Mouse (Mus musculus) macrophage (primary cell): ENCODE results near the gene Ntmt1. TPM values are rescaled to one million over a fixed set of nuclear protein-coding genes. Genes with fewer than 3 reads are reported as not detected.

Source experiments
- H3K27ac ChIP-seq: fragments of 350-480 bp; formaldehyde crosslinking; 2 replicates; pipeline ENCODE4 v1.9.0; 2021
- H3K36me3 ChIP-seq: fragments of 350-480 bp; formaldehyde crosslinking; 2 replicates; pipeline ENCODE4 v1.9.0; 2021; ENCODE audit errors: inconsistent target
- H3K4me3 ChIP-seq: fragments of 350-480 bp; formaldehyde crosslinking; 2 replicates; pipeline ENCODE4 v1.9.0; 2021; ENCODE audit errors: inconsistent target
- H3K79me2 ChIP-seq: fragments of 350-480 bp; formaldehyde crosslinking; 2 replicates; pipeline ENCODE4 v1.9.0; 2021; ENCODE audit errors: inconsistent target
- WGBS: methylation state at CpG from one replicate; pipeline ENCODE4 v1.1.7; 2026; ENCODE audit warnings: inconsistent platforms; ENCODE audit not compliant: missing documents; 5-methylcytosine and 5-hydroxymethylcytosine counted together
- polyA plus RNA-seq: library from polyadenylated mRNA; stranded (reverse); fragments of 250-400 nt; gene quantifications from 3 replicates; pipeline ENCODE4 v1.2.4, GENCODE M21; 2018; ENCODE audit warnings: inconsistent platforms

Ntmt1 gene
- polyA plus RNA-seq, 1 experiment from 2014 or later, result 3.4 TPM

- H3K4me3 ChIP-seq, result no peak overlapping the region
- no peaks in the 10 kb centered on the region for H3K79me2 ChIP-seq
- H3K36me3 ChIP-seq, result no peaks in the 10 kb centered on the region
- WGBS, result 70% methylated on average over 19 of the region's 20 CpGs
- no peak overlapping the region for H3K27ac ChIP-seq
Measured at GRCm38 (mm10) chr2:30852771-30853313, 45.2 kb downstream of the Ntmt1 start.

DNA sequence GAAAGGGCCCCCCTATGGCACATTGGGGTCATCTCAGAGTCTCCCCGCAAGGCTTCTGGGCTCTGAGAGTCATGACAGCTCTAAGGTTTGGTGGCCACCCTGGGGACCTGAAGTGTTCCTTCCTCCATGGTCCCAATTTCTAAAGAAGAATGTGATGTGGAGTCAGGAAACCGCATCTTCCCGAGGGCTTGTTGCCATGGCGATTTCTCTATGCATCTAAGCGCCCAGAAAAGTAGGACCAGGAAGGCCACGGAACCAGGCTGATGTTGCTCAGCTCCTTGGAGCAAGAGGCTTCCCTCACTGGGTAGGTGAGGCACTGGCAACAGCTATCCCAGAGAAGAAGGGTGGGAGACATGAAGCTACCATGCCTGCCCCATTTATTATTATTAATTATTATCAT lies 49.5 kb downstream of the Ntmt1 start:
- WGBS, result 87% methylated on average over 6 of the region's 6 CpGs
- Histone ChIP-seq H3K4me3 (no peak overlapping the region), H3K36me3 (no peaks in the 10 kb centered on the region), H3K79me2 (no peaks in the 10 kb centered on the region), H3K27ac (no peak overlapping the region)

- Histone ChIP-seq H3K79me2 (no peaks in the 10 kb centered on the region), H3K36me3 (no peaks in the 10 kb centered on the region)
- WGBS, result 78% methylated on average over 5 of the region's 5 CpGs
Measured at GRCm38 (mm10) chr2:30859782-30860181, 52.2 kb downstream of the Ntmt1 start.

DNA sequence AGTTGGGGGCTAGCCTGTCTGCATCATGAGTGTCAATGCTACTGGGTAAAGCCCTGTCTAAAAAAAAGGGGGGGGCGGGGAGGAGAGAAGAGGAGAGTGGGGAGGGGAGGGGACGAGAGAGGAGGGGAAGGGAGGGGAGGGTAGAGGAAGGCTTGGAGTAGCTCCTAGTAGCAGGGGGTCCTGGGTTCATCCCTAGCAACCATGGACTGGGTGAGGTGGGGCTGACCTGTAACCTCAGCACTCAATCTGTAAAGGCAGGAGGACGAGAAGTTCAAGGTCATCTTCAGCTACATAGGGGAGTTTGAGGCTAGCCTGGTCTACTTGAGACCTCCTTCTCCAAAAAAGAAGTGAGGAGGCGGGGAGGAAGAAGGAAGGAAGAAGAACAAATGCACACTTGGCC lies 54.5 kb downstream of the Ntmt1 start:
- no peak overlapping the region for H3K4me3 ChIP-seq

More at GRCm38 (mm10) chr2:30859782-30860181, 52.2 kb downstream of the Ntmt1 start:
- no peak overlapping the region for H3K27ac ChIP-seq
- H3K4me3 ChIP-seq, result no peak overlapping the region

GRCm38 (mm10) chr2:30863574-30863973 lies 55.9 kb downstream of the Ntmt1 start:
- Histone ChIP-seq H3K27ac (no peak overlapping the region), H3K36me3 (no peaks in the 10 kb centered on the region), H3K4me3 (no peak overlapping the region), H3K79me2 (no peaks in the 10 kb centered on the region)
- 73% methylated on average over 9 of the region's 9 CpGs for WGBS

More for the DNA sequence above, 54.5 kb downstream of the Ntmt1 start:
- no peak overlapping the region for H3K27ac ChIP-seq
- H3K36me3 ChIP-seq, result no peaks in the 10 kb centered on the region
- whole genome bisulfite sequencing, result 76% methylated on average over 3 of the region's 4 CpGs
- no peaks in the 10 kb centered on the region for H3K79me2 ChIP-seq

GRCm38 (mm10) chr2:30864968-30865381 lies 57.3 kb downstream of the Ntmt1 start:
- Histone ChIP-seq H3K27ac (no peak overlapping the region), H3K36me3 (no peaks in the 10 kb centered on the region), H3K79me2 (no peaks in the 10 kb centered on the region), H3K4me3 (no peak overlapping the region)
- 2% methylated on average over 28 of the region's 35 CpGs for WGBS

DNA sequence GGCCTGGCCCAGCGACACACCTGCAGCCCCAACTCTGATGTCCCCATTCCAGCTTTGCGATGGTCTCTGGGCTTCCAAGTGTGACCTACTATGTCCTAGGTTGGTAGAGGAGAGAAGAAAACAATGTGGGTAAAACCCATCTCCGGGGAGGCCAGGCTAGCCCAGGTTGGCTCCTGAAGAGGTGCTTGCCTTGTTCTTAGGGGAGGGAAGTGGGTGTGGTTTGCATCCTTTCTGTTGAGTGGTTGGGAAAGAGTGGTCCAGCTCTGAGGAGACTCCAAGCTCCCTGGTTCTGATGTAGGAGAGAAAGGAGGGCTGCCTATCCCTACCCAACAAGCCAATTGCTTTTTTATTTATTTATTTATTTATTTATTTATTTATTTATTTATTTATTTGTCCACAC lies 57.8 kb downstream of the Ntmt1 start:
- Histone ChIP-seq H3K27ac (no peak overlapping the region), H3K4me3 (no peak overlapping the region), H3K36me3 (no peaks in the 10 kb centered on the region), H3K79me2 (no peaks in the 10 kb centered on the region)
- WGBS, result 73% methylated on average over 3 of the region's 3 CpGs

DNA sequence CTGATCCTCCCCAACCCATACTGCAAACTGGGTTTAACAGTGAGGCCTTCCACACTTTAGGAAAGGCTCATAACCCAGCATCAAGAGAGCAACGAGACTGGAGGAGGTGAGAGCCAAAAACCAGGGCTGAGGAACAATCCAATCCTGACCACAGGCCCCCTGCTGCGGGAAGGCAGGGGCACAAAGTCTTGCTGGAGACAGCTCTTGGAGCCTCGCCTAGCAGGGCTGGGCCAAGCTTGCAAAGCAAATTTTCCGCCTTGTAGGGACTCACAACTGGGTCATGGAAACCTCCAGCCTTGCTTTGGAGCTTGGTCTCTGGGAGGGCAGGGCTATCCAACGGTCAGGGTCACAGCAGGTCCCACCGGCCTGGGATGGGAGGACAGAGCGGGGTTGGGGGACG lies 63.2 kb downstream of the Ntmt1 start:
- Histone ChIP-seq H3K4me3 (no peak overlapping the region), H3K36me3 (no peaks in the 10 kb centered on the region), H3K79me2 (no peaks in the 10 kb centered on the region), H3K27ac (no peak overlapping the region)
- 83% methylated on average over 6 of the region's 8 CpGs for WGBS

Other genes starting within 250 kb of the Ntmt1 start
- 0.49 to 1.3 TPM (median 0.54 TPM) in 3 replicates for gene Cstad, start 212.8 kb upstream of the Ntmt1 start, polyA plus RNA-seq
- gene 1700001O22Rik, start 4.2 kb upstream of the Ntmt1 start, polyA plus RNA-seq, result not detected in 3 replicates
- 20.4 to 25.2 TPM (median 23.8 TPM) in 3 replicates for gene Asb6, start 22.5 kb downstream of the Ntmt1 start, polyA plus RNA-seq
- gene Prrx2, start 27.1 kb downstream of the Ntmt1 start, polyA plus RNA-seq, result not detected in 3 replicates
- gene Ptges, start 122.0 kb downstream of the Ntmt1 start, polyA plus RNA-seq, result 0.59 to 0.80 TPM (median 0.68 TPM) in 3 replicates
- gene Tor1b, start 145.1 kb downstream of the Ntmt1 start, polyA plus RNA-seq, result 10.8 to 29.9 TPM (median 25.4 TPM) in 3 replicates
- 34.9 to 50.0 TPM (median 42.9 TPM) in 3 replicates for gene Tor1a, start 160.1 kb downstream of the Ntmt1 start, polyA plus RNA-seq
- gene BC005624, start 174.4 kb downstream of the Ntmt1 start, polyA plus RNA-seq, result 50.3 to 111 TPM (median 71.9 TPM) in 3 replicates
- gene Usp20, start 174.5 kb downstream of the Ntmt1 start, polyA plus RNA-seq, result 2.9 to 4.6 TPM (median 3.1 TPM) in 3 replicates